Mouse (Mus musculus) heart, adult 8-10 months (tissue): ENCODE data around the gene Gm20388. TPM values are rescaled to one million over a fixed set of nuclear protein-coding genes. Genes with fewer than 3 reads are reported as not detected.

ENCODE experiments used
- DNase-seq: peaks from one replicate; pipeline ENCODE4 v3.0.0; 2022; ENCODE audit warnings: low spot score
- total RNA-seq, 4 experiments: library from RNA; stranded (reverse); gene quantifications; 2 replicates each; pipeline ENCODE4 v1.2.4; 2022

Gene Gm20388
- total RNA-seq, 4 experiments from 2014 or later = 4.2 to 6.7 TPM; not detected in 2

GRCm38 (mm10) chr8:121734262-121734661, 1823.6 kb downstream of the Gm20388 start:
- DNase-seq = no peak

- DNase-seq = no peak
Observed at GRCm38 (mm10) chr8:121736236-121736635, 1825.6 kb downstream of the Gm20388 start.

- no peak for DNase-seq
Observed at GRCm38 (mm10) chr8:121740721-121741120, 1830.1 kb downstream of the Gm20388 start.

- no peak for DNase-seq
Observed at GRCm38 (mm10) chr8:121749501-121749900, 1838.9 kb downstream of the Gm20388 start.

DNA sequence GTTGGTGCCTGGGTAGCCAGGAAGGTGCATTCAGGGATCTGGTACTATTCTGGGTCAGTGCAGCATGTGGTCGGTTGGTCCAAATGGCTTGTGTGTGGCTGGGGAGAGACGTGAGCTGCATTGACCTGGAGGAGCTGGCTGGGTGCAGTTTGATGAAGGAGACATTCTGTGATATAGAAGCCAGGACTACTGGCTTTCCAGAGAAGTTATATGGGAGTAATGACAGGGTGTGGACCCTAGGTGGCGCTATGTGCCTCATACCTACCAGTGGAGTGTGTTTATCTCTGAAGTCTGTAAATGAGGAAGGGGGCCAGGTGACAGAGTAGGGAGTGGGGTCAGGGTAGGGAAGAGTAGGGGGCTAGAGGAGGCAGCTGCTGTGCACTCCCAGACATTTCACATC, 1839.9 kb downstream of the Gm20388 start:
- DNase-seq = no peak

- peak; percentile 11 for DNase-seq
Observed at GRCm38 (mm10) chr8:121751407-121751806, 1840.8 kb downstream of the Gm20388 start.

DNA sequence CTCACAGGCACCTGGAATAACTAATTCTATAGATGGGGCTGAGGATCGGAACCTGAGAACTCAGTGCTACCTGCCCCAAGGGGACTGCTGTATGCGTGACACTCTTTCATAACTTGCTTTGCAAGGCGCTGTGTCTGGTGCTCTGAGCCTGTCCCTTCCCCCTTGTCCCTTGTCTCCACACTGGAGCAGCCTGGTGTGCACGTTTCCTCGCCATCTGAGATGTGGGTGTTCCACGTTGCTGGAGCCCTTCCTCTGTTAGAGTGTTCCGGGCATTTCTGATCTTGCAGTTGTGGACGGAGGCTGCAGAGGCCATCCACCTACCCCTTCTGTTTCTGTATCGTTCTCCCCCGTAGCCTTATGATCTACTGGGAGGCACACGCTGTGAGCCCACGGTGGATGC, 1847.8 kb downstream of the Gm20388 start:
- no peak for DNase-seq

DNA sequence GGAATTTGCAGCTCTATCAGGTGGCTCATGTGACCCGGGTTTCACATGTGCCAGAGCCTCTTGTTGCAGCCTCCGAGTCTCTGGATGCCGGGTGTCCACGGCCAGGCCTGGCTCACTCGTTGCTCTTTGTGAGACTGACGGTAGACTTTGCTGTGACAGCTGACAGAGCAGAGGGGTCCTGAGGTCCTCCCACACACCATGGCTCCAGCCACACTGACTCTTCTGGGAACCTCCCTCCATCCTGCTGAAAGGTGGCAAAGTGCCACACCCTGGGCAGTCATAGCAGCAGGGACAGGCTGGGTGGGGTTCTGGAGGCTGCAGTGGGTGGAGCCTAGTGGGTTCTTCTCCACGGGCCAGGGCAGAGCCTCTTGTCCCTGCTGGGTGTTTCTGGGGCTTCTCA, 1849.8 kb downstream of the Gm20388 start:
- no peak for DNase-seq

- DNase-seq = no peak
Observed at GRCm38 (mm10) chr8:121761480-121761879, 1850.8 kb downstream of the Gm20388 start.

- no peak for DNase-seq
Observed at GRCm38 (mm10) chr8:121762999-121763699, 1852.5 kb downstream of the Gm20388 start.

DNA sequence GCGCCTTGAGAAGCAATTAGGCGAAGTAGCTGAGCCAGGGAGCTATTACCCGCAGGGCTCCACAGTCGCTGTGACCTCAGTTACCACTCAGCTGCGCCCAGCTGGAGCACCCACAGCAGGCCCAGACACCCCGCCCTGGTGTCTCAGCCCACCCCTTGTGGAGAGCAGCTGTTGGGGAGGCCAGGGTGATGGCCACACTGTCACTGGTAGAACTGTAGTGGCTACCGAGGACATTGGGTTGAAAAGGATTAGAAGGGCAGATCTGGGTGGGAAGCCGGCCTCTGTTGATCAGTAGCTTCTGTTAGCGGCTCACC, 1853.0 kb downstream of the Gm20388 start:
- no peak for DNase-seq

DNA sequence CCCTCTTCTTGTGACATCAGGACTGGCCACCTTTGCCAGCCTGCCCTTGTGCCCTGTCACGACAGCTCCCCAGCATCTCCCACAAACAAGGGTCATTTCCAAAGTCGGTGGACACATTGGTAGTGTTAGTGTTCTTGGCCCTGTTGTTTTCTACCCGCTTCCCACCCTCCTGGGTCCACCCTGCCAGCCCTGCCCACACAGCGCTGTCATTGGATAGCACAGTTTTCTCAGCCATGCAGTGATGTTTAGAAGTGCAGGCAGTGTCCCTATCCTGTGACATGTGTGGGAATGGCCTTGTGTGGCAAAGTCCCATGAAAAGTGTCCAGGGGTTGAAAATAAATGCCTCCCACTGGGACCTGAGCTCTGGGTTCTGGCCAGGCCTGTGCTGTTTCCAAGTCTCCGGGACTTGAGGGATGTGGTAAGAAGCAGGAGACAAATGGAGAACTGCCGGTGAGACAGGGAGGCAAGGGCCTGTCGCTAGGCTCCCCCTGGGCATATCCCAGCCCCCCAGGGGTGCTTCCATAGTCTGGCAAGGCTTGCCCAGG, 1855.0 kb downstream of the Gm20388 start:
- no peak for DNase-seq

- DNase-seq = no peak
Observed at GRCm38 (mm10) chr8:121769095-121769494, 1858.5 kb downstream of the Gm20388 start.

DNA sequence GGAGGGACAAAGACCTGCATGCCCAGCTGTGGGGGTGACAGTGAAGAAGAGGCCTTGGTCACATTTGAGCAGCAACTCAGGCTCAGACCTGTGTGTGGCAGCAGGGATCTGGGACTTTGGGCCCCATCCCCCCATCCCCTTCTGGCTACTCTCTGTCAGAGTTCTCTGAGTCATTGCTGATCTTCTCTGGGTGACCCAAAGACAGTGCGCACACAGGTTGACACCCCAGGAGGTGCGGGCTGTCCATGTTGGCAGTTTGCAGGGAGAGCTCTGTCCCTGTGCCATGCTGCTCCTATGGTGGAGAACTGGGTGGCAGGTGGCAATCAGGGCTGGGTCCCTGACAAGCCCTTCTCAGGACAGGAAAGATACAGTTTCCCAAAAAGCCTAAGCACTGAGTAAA, 1859.0 kb downstream of the Gm20388 start:
- DNase-seq = no peak

DNA sequence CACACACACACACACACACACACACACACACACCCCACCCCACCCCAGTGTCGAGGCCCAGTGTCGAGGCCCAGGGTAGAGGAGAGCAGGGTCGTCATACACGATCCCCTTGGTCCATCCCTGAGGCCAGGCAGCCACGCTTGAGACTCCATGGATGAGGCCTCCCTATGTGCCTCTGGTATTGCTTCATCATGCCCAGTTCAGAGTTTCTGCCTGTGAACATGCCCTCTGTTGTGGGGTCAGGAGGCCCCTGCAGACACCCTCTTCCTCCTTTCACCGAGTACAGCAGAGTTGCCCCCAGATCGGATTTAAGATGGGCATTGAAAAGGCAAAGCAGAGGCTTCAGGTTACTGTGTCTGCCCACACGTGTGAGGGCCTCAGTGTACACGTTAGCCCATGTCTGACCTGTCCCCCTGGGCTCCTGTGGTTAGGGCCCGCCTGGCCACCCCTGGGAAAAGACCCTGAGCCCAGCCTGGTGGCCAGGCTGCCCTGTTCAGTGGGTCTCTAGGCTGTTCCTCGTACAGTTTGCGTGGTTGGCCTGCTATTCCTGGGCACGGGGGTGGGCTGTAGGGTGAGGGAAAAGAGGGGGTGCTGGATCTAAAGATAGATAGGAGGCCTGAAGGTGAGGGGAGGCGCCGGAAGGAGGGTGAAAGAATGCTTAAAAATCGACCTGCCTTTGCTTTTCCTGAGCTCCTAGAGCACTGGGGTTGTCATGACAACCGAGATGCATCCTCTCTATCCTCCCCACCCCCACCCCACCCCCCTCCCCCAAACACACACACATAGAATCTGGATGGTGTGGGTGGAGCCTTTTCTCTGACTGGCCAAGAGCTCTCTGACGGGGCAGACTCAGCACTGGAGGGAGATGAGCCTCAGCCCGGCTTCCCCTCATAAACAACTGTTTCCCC, 1860.5 kb downstream of the Gm20388 start:
- no peak for DNase-seq

DNA sequence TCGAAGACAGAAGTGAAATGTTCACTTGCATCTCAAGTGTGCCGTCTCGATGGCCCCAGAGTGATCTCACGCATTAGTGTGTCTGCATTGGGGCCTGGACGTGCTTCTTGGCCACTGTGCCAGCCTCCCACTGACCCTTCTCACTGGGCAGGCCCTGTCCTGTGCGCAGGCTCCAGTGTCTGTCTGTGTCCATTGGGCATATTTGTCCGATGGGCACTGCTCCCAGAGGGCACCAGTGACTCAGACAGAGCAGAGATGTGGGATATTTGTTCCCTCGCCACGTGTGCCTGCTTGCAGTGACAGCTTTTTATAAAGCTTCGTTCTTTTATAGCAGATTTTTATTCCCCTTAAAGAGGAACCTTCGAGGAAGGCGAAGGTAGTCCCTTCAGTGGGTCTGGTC, 1863.2 kb downstream of the Gm20388 start:
- DNase-seq = no peak

DNA sequence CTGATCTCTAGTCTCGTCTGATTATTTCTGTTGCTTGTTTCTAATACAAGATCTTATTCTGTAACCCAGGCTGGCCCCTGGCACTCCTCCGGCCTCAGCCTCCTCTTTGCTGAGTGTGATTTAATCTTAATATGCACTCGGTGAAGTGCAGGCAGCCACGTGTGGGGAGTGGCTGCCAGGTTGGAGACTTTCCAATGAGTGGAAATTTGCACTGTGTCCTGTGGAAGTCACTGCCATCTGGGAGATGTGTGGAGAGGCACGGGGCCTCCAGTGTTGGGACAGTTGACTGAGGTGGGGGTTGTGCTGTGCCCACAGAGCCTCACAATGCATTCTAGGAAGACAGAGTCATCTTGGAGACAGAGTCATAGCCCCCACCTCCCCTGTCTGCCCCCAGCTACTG, 1871.9 kb downstream of the Gm20388 start:
- no peak for DNase-seq

- peak; percentile 28 for DNase-seq
Observed at GRCm38 (mm10) chr8:121786542-121786941, 1875.9 kb downstream of the Gm20388 start.

DNA sequence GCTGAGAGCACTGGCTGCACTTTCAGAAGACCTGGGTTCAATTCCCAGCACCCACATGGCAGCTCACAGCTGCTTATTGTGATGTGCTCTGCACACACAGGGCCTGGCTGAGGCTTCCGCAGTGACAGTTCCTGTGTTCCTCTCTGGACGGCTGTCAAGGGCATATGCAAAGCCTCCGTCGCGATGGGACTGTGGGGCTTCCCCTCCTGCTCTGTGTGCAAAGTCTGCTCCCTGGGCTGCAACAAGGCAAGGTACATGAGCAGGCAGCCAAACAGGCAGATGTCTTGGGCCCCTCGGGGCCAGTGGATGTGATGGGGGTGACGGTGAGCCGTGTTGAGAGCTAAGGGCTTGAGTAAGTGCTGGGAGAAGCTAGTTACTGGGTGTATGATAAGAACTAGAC, 1878.1 kb downstream of the Gm20388 start:
- no peak for DNase-seq

GRCm38 (mm10) chr8:121792159-121792558, 1881.5 kb downstream of the Gm20388 start:
- DNase-seq = peak; percentile 9

GRCm38 (mm10) chr8:121792627-121793026, 1882.0 kb downstream of the Gm20388 start:
- DNase-seq = no peak

DNA sequence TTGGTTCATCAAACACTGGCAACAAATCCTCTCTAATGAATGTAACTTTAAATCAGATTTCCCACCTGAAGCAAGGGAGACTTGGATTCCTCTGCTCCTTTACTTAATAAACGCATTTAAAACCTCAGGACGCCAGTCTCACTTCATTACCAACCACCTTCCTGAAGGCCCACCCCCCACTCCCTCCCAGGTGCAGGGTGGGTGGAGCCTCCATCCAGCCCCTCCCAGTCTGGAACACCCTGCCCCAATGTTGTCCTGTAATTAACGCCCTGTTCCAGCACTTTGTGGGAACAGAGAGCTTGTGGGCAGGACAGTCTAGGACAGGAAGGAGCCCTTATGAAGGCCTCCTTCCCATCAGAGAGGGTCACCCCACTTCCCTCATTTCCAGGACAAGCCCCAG, 1883.5 kb downstream of the Gm20388 start:
- no peak for DNase-seq

GRCm38 (mm10) chr8:121795461-121795860, 1884.8 kb downstream of the Gm20388 start:
- DNase-seq = no peak
